Mouse (Mus musculus) midbrain, embryonic 11.5 days (tissue): Measurements from ENCODE around the gene Dgkz. TPM values are rescaled to one million over a fixed set of nuclear protein-coding genes. Genes with fewer than 3 reads are reported as not detected.

Experiments used
- ATAC-seq: fragments of 200-750 bp; cut with Nextera tagmentation; 2 replicates; pipeline ENCODE4 v1.8.0; 2017; ENCODE audit warnings: moderate TSS enrichment, moderate library complexity; ENCODE audit not compliant: low FRiP score
- DNase-seq: peaks from one replicate; pipeline ENCODE4 v3.0.0; 2015; ENCODE audit warnings: low spot score; ENCODE audit errors: missing footprints
- H3K27ac ChIP-seq: fragments of 300-500 bp; sonication (generic); 2 replicates; pipeline ENCODE4 v1.5.1; 2014; ENCODE audit warnings: low read depth, low read length
- H3K27me3 ChIP-seq: fragments of 300-500 bp; sonication (generic); 2 replicates; pipeline ENCODE4 v1.6.1; 2014; ENCODE audit warnings: mild to moderate bottlenecking, low read length, moderate library complexity, mixed read lengths; ENCODE audit not compliant: control insufficient read depth, insufficient read depth
- H3K36me3 ChIP-seq: fragments of 300-500 bp; sonication (generic); 2 replicates; pipeline ENCODE4 v1.6.1; 2014; ENCODE audit warnings: mild to moderate bottlenecking, low read length, moderate library complexity, mixed read lengths; ENCODE audit not compliant: control insufficient read depth, insufficient read depth
- H3K4me1 ChIP-seq: fragments of 300-500 bp; sonication (generic); 2 replicates; pipeline ENCODE4 v1.6.1; 2014; ENCODE audit warnings: low read length; ENCODE audit not compliant: control insufficient read depth, insufficient read depth
- H3K4me2 ChIP-seq: fragments of 300-500 bp; sonication (generic); 2 replicates; pipeline ENCODE4 v1.6.1; 2014; ENCODE audit warnings: mild to moderate bottlenecking, moderate library complexity
- H3K4me3 ChIP-seq: fragments of 300-500 bp; sonication (generic); 2 replicates; pipeline ENCODE4 v1.5.1; 2014; ENCODE audit warnings: low read depth, low read length
- H3K9ac ChIP-seq: fragments of 300-500 bp; sonication (generic); 2 replicates; pipeline ENCODE4 v1.6.1; 2014; ENCODE audit warnings: low read length
- H3K9me3 ChIP-seq: fragments of 300-500 bp; sonication (generic); 2 replicates; pipeline ENCODE4 v1.6.1; 2016; ENCODE audit warnings: low read length; ENCODE audit not compliant: control insufficient read depth
- WGBS: fragments of 180-500 bp; shearing (Covaris S2); extraction: QIAGEN DNeasy Blood & Tissue Kit; methylation state at CpG from one replicate; pipeline ENCODE4 v1.1.7; 2014; 5-methylcytosine and 5-hydroxymethylcytosine counted together
- polyA plus RNA-seq: library from polyadenylated mRNA; unstranded; fragments of >200 nt; fragmentation: Nextera tagmentation; extraction: Ambion mirVana; gene quantifications from 2 replicates; pipeline ENCODE4 v1.2.1, GENCODE M21; 2014

The Dgkz gene
- polyA plus RNA-seq, 1 experiment from 2014 or later: 23.7 TPM

GRCm38 (mm10) chr2:91964610-91965204, 11.0 kb downstream of the Dgkz start:
- peaks cover 6% of the 10 kb centered on the region for H3K27me3 ChIP-seq
- ATAC-seq: no peak
- 66% methylated on average over 3 of the region's 3 CpGs for WGBS
- peaks cover 9% of the 10 kb centered on the region for H3K4me1 ChIP-seq
- no peak overlapping the region for H3K27ac ChIP-seq
- no peaks in the 10 kb centered on the region for H3K9me3 ChIP-seq
- H3K9ac ChIP-seq: no peak overlapping the region
- no peak overlapping the region for H3K4me3 ChIP-seq
- H3K36me3 ChIP-seq: no peaks in the 10 kb centered on the region
- no peak overlapping the region for H3K4me2 ChIP-seq
- peak; percentile 86 for DNase-seq

GRCm38 (mm10) chr2:91963443-91963932, 12.2 kb downstream of the Dgkz start:
- peak; percentile 95 for ATAC-seq
- peaks cover 6% of the 10 kb centered on the region for H3K27me3 ChIP-seq
- H3K36me3 ChIP-seq: no peaks in the 10 kb centered on the region
- H3K4me1 ChIP-seq: peaks cover 9% of the 10 kb centered on the region
- peak overlapping the region; percentile 30; the same call in 1 of the 2 replicates for H3K27ac ChIP-seq
- H3K4me2 ChIP-seq: peak overlapping the region; percentile 90
- under 1% methylated on average over 37 of the region's 57 CpGs for WGBS
- H3K4me3 ChIP-seq: peak overlapping the region; percentile 80
- peak; percentile 99 for DNase-seq
- no peaks in the 10 kb centered on the region for H3K9me3 ChIP-seq
- H3K9ac ChIP-seq: peak overlapping the region; percentile 86

GRCm38 (mm10) chr2:91962864-91963401, 12.7 kb downstream of the Dgkz start:
- Histone ChIP-seq H3K4me1 (peaks cover 9% of the 10 kb centered on the region), H3K36me3 (no peaks in the 10 kb centered on the region), H3K4me2 (peak overlapping the region; percentile 90), H3K9me3 (no peaks in the 10 kb centered on the region), H3K27ac (no peak overlapping the region; the same call in 1 of the 2 replicates), H3K9ac (peak overlapping the region; percentile 86), H3K27me3 (peaks cover 2% of the 10 kb centered on the region), H3K4me3 (peak overlapping the region; percentile 80)
- DNase-seq: peak; percentile 93
- peak; percentile 61 for ATAC-seq
- WGBS: under 1% methylated on average over 34 of the region's 39 CpGs

- Histone ChIP-seq H3K27me3 (peaks cover 2% of the 10 kb centered on the region), H3K4me2 (peak overlapping the region; percentile 90), H3K9me3 (no peaks in the 10 kb centered on the region), H3K4me3 (peak overlapping the region; percentile 80), H3K9ac (peak overlapping the region; percentile 86; the same call in 1 of the 2 replicates), H3K4me1 (peaks cover 9% of the 10 kb centered on the region), H3K36me3 (no peaks in the 10 kb centered on the region), H3K27ac (no peak overlapping the region)
- 69% methylated on average over 4 of the region's 4 CpGs for WGBS
- DNase-seq: peak; percentile 81
- no peak for ATAC-seq
These were observed 13.5 kb downstream of the Dgkz start for GRCm38 (mm10) chr2:91961901-91962761.

GRCm38 (mm10) chr2:91960459-91960858, 15.2 kb downstream of the Dgkz start:
- no peaks in the 10 kb centered on the region; the same call in 1 of the 2 replicates for H3K27me3 ChIP-seq
- peaks cover 9% of the 10 kb centered on the region for H3K4me1 ChIP-seq
- no peak overlapping the region for H3K4me2 ChIP-seq
- no peaks in the 10 kb centered on the region for H3K36me3 ChIP-seq
- no peak for DNase-seq
- no peak overlapping the region for H3K27ac ChIP-seq
- no peak overlapping the region for H3K4me3 ChIP-seq
- ATAC-seq: no peak
- 94% methylated on average over 5 of the region's 5 CpGs for WGBS
- no peaks in the 10 kb centered on the region for H3K9me3 ChIP-seq
- H3K9ac ChIP-seq: no peak overlapping the region

GRCm38 (mm10) chr2:91959544-91960410, 15.9 kb downstream of the Dgkz start:
- Histone ChIP-seq H3K4me3 (no peak overlapping the region), H3K9me3 (no peaks in the 10 kb centered on the region), H3K36me3 (no peaks in the 10 kb centered on the region), H3K4me1 (peaks cover 9% of the 10 kb centered on the region), H3K27me3 (no peaks in the 10 kb centered on the region; the same call in 1 of the 2 replicates), H3K4me2 (no peak overlapping the region), H3K27ac (no peak overlapping the region), H3K9ac (no peak overlapping the region)
- DNase-seq (peak; percentile 61), ATAC-seq (no peak)
- 85% methylated on average over 11 of the region's 11 CpGs for WGBS

- DNase-seq: peak; percentile 87
- Histone ChIP-seq H3K9ac (no peak overlapping the region), H3K27ac (no peak overlapping the region), H3K4me2 (no peak overlapping the region), H3K36me3 (no peaks in the 10 kb centered on the region), H3K4me3 (no peak overlapping the region), H3K9me3 (no peaks in the 10 kb centered on the region), H3K4me1 (peaks cover 9% of the 10 kb centered on the region), H3K27me3 (no peaks in the 10 kb centered on the region)
- no peak for ATAC-seq
- WGBS: 45% methylated on average over 10 of the region's 10 CpGs
These were observed 16.8 kb downstream of the Dgkz start for GRCm38 (mm10) chr2:91958701-91959457.

- H3K4me1 ChIP-seq: peaks cover 9% of the 10 kb centered on the region
- 90% methylated on average over 8 of the region's 8 CpGs for WGBS
These were observed 17.6 kb downstream of the Dgkz start for GRCm38 (mm10) chr2:91958049-91958448.

More at GRCm38 (mm10) chr2:91958049-91958448, 17.6 kb downstream of the Dgkz start:
- H3K27ac ChIP-seq: no peak overlapping the region
- no peak for DNase-seq
- no peak for ATAC-seq
- no peak overlapping the region for H3K4me2 ChIP-seq
- no peak overlapping the region for H3K4me3 ChIP-seq
- H3K27me3 ChIP-seq: no peaks in the 10 kb centered on the region
- H3K9ac ChIP-seq: no peak overlapping the region
- H3K9me3 ChIP-seq: no peaks in the 10 kb centered on the region
- H3K36me3 ChIP-seq: no peaks in the 10 kb centered on the region
